Mouse (Mus musculus): ENCODE data around the gene Zfp213.
"Not testable (repeated sequence)": the region's sequence is repeated elsewhere in the genome, so short reads cannot be mapped to it uniquely, and the experiment has no call there.

Zfp213 gene

GRCm38 (mm10) chr17:23543325-23543724 lies 20.7 kb downstream of the Zfp213 start:
- DNase-seq, result no peak

GRCm38 (mm10) chr17:23542835-23543234 lies 21.2 kb downstream of the Zfp213 start:
- no peak for DNase-seq

- DNase-seq, result no peak
Observed at GRCm38 (mm10) chr17:23542004-23542720, 21.9 kb downstream of the Zfp213 start.

- no peak for DNase-seq
Observed at GRCm38 (mm10) chr17:23540605-23541475, 23.2 kb downstream of the Zfp213 start.

- DNase-seq, result no peak
Observed at GRCm38 (mm10) chr17:23540106-23540505, 23.9 kb downstream of the Zfp213 start.

- DNase-seq, result no peak
Observed at GRCm38 (mm10) chr17:23539608-23540007, 24.4 kb downstream of the Zfp213 start.

GRCm38 (mm10) chr17:23538299-23539015 lies 25.6 kb downstream of the Zfp213 start:
- no peak for DNase-seq

- DNase-seq, result no peak
Observed at GRCm38 (mm10) chr17:23537554-23538255, 26.3 kb downstream of the Zfp213 start.

GRCm38 (mm10) chr17:23535046-23535788 lies 28.8 kb downstream of the Zfp213 start:
- not testable (repeated sequence) for DNase-seq

GRCm38 (mm10) chr17:23533591-23534490 lies 30.2 kb downstream of the Zfp213 start:
- DNase-seq, result not testable (repeated sequence)

- not testable (repeated sequence) for DNase-seq
Observed at GRCm38 (mm10) chr17:23531408-23531807, 32.6 kb downstream of the Zfp213 start.

- DNase-seq, result not testable (repeated sequence)
Observed at GRCm38 (mm10) chr17:23522941-23523732, 40.9 kb downstream of the Zfp213 start.

- DNase-seq, result no peak
Observed at GRCm38 (mm10) chr17:23518701-23519423, 45.2 kb downstream of the Zfp213 start.

Data from right cerebral cortex, postnatal 25 days (tissue).